Mouse (Mus musculus) G1E (cell line): Measurements from ENCODE around the gene Pde9a. TPM values are rescaled to one million over a fixed set of nuclear protein-coding genes. Genes with fewer than 3 reads are reported as not detected.
A peak's percentile ranks its signal among the peaks of the same experiment; 100 is the strongest.

Experiments used
- ATAC-seq: 2 replicates; pipeline ENCODE4 v1.8.0; 2016; ENCODE audit warnings: mild to moderate bottlenecking; ENCODE audit not compliant: insufficient number of reproducible peaks, poor library complexity, low FRiP score, severe bottlenecking; ENCODE audit errors: extremely low read depth
- DNase-seq: peaks from one replicate; pipeline ENCODE4 v3.0.0; 2012; ENCODE audit warnings: low spot score
- H3K27me3 ChIP-seq: 2 replicates; pipeline ENCODE4 v1.6.1; 2012; ENCODE audit warnings: mild to moderate bottlenecking, low read length, inconsistent platforms; ENCODE audit not compliant: insufficient read depth
- H3K36me3 ChIP-seq: replicated peaks from 2 replicates; pipeline ENCODE3; 2012; ENCODE audit warnings: mild to moderate bottlenecking, inconsistent platforms
- H3K4me1 ChIP-seq: 2 replicates; pipeline ENCODE4 v1.6.1; 2012; ENCODE audit warnings: low read depth, low read length, inconsistent platforms, mixed read lengths; ENCODE audit not compliant: insufficient read depth
- H3K4me3 ChIP-seq: 2 replicates; pipeline ENCODE4 v1.5.1; 2012; ENCODE audit warnings: low read depth, mild to moderate bottlenecking, inconsistent platforms, low read length, moderate library complexity, mixed read lengths
- H3K9me3 ChIP-seq: replicated peaks from 2 replicates; pipeline ENCODE4 v1.6.1; 2012; ENCODE audit warnings: inconsistent platforms
- CTCF ChIP-seq: IDR thresholded peaks from 2 replicates; pipeline ENCODE4 v1.5.1; 2012; ENCODE audit warnings: low read depth, low read length, inconsistent platforms, mixed read lengths
- GATA1 ChIP-seq: IDR thresholded peaks from 2 replicates; pipeline ENCODE4 v1.6.1; 2012; ENCODE audit warnings: borderline replicate concordance, low read length, inconsistent platforms, mixed read lengths
- GATA2 ChIP-seq: IDR thresholded peaks from 2 replicates; pipeline ENCODE4 v1.6.1; 2012; ENCODE audit warnings: low read depth, low read length, inconsistent platforms, borderline replicate concordance
- POLR2AphosphoS5 ChIP-seq: IDR thresholded peaks from 2 replicates; pipeline ENCODE4 v1.6.1; 2012; ENCODE audit warnings: low read depth, low read length, inconsistent platforms; ENCODE audit not compliant: insufficient replicate concordance
- TAL1 ChIP-seq: conservative IDR thresholded peaks from 2 replicates; pipeline ENCODE4 v1.6.1; 2012; ENCODE audit warnings: low read depth, low read length, inconsistent platforms, mixed read lengths
- polyA plus RNA-seq: library from polyadenylated mRNA; stranded (reverse); fragments of >175 nt; gene quantifications from 2 replicates; pipeline ENCODE4 v1.2.3, GENCODE M21; 2012
- total RNA-seq, 2 experiments: library from RNA; stranded (forward) in 1 of 2; stranded (reverse) in 1 of 2; fragments of 200-1000 nt in 1 of 2; fragments of >200 nt in 1 of 2; fragmentation: Nextera tagmentation in 1 of 2; gene quantifications; 2 replicates each; pipeline ENCODE4 v1.2.3; 2014 to 2017

The Pde9a gene
- total and polyA plus RNA-seq, 3 experiments = 0.16 TPM; not detected in 2

GRCm38 (mm10) chr17:31486616-31487198 is 100.7 kb downstream of the Pde9a start:
- DNase-seq = no peak
- Histone ChIP-seq H3K9me3 (no peaks in the 10 kb centered on the region), H3K4me3 (no peak overlapping the region), H3K27me3 (peaks cover 12% of the 10 kb centered on the region), H3K4me1 (no peaks in the 10 kb centered on the region), H3K36me3 (no peaks in the 10 kb centered on the region)
- TF ChIP-seq GATA1 (no peak), TAL1 (no peak)
- no peak for ATAC-seq

DNA sequence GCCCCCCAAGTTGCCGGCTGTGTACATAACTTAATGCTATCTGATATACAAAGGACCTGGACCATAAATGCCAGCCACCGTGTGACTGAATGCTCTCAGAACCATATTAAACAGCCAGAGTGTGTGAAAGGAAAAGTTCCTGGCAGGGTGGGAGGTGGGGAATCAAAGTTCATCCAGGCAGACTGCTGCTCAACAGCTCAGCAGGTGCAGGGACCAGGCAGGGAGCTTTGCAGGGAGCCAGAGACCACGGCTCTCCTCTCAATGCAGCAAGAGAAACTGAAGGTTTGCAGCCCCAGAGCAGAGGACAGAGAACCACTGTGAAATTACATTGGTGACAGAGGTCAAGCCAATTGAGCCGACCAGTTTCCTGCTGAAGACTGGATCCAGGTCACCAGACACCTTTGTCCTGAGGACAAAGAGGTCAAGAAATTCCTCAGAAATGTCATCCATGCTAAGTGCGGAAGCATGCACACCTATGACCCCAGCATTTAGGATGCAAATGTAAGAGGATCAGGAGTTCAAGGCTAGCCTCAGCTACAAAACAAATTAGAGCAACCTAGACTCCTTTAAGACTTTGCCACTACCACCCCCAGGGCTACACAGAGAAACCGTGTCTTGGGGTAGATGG is 101.5 kb downstream of the Pde9a start:
- H3K27me3 ChIP-seq = peaks cover 10% of the 10 kb centered on the region
- TF ChIP-seq CTCF = no peak
- TF ChIP-seq GATA1 = no peak
- no peak for TF ChIP-seq POLR2AphosphoS5
- TF ChIP-seq GATA2 = no peak
- TF ChIP-seq TAL1 = no peak
- DNase-seq = no peak
- H3K36me3 ChIP-seq = no peaks in the 10 kb centered on the region
- H3K9me3 ChIP-seq = no peaks in the 10 kb centered on the region
- H3K4me3 ChIP-seq = no peak overlapping the region
- peaks cover 2% of the 10 kb centered on the region; the same call in 1 of the 2 replicates for H3K4me1 ChIP-seq
- ATAC-seq = no peak

DNA sequence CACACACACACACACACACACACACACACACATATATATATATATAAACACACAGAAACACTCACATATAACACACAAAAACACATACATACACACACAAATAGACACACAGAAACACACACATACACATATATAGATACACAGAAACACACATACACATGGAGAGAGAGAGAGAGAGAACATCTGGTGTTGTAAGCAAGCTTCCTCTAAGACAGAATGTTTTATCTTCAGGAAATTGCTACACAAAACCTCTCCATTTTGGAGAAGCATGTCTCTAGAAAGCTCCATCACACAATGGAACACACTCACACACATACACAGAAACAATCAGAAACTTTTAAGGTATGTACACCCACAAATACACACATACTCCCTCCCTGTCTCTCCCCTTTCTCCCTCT is 105.3 kb downstream of the Pde9a start:
- Histone ChIP-seq H3K27me3 (peaks cover 10% of the 10 kb centered on the region), H3K4me3 (no peak overlapping the region), H3K9me3 (no peaks in the 10 kb centered on the region), H3K36me3 (peaks cover 24% of the 10 kb centered on the region), H3K4me1 (peaks cover 2% of the 10 kb centered on the region; the same call in 1 of the 2 replicates)
- TF ChIP-seq POLR2AphosphoS5 = no peak
- no peak for TF ChIP-seq TAL1
- TF ChIP-seq GATA2 = no peak
- TF ChIP-seq CTCF = no peak
- no peak for TF ChIP-seq GATA1
- no peak for DNase-seq
- ATAC-seq = no peak

DNA sequence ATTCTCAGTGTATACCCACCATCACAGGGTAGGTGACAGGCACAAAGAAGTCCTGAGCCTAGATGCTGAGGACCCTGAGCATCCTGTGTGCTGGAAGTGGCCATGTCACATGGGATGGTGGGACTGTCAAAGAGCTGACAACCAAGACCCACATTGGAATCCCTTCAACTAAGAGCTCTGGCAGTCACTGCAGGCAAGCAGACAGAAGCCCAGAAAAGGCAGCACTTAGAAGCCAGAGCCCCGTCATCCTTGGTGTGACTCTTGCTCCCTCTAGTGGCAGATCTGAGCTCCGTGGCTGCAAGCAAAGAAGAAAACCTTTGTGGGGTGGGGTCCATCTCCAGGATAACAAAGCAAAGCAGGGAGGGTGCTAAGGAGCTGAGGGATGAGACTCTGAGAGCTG is 106.4 kb downstream of the Pde9a start:
- TF ChIP-seq POLR2AphosphoS5 (no peak), CTCF (peak; percentile 81)

GRCm38 (mm10) chr17:31494989-31495388 is 109.0 kb downstream of the Pde9a start:
- TF ChIP-seq POLR2AphosphoS5 = peak; percentile 33; the same call in 1 of the 2 replicates
- no peak for TF ChIP-seq GATA2
- TF ChIP-seq TAL1 = no peak
- TF ChIP-seq GATA1 = no peak
- no peak for TF ChIP-seq CTCF
- DNase-seq (no peak), ATAC-seq (no peak)
- 0 out of 2 replicates have a peak, but pooled peaks cover 3% of the 10 kb centered on the region for H3K27me3 ChIP-seq
- H3K9me3 ChIP-seq = no peaks in the 10 kb centered on the region
- H3K4me3 ChIP-seq = no peak overlapping the region
- H3K4me1 ChIP-seq = peaks cover 6% of the 10 kb centered on the region; the same call in 1 of the 2 replicates
- peaks cover 60% of the 10 kb centered on the region for H3K36me3 ChIP-seq

More for the DNA sequence above, 106.4 kb downstream of the Pde9a start:
- DNase-seq (peak; percentile 55), ATAC-seq (peak; percentile 31; the same call in 1 of the 2 replicates)
- H3K4me1 ChIP-seq = peaks cover 2% of the 10 kb centered on the region; the same call in 1 of the 2 replicates
- H3K36me3 ChIP-seq = peaks cover 34% of the 10 kb centered on the region
- no peaks in the 10 kb centered on the region for H3K9me3 ChIP-seq
- H3K27me3 ChIP-seq = peaks cover 10% of the 10 kb centered on the region
- H3K4me3 ChIP-seq = no peak overlapping the region

- DNase-seq = no peak
- Histone ChIP-seq H3K4me3 (no peak overlapping the region), H3K36me3 (peaks cover 87% of the 10 kb centered on the region), H3K4me1 (peaks cover 11% of the 10 kb centered on the region), H3K27me3 (no peaks in the 10 kb centered on the region), H3K9me3 (no peaks in the 10 kb centered on the region)
- no peak for ATAC-seq
- TF ChIP-seq POLR2AphosphoS5 = no peak
- no peak for TF ChIP-seq TAL1
- no peak for TF ChIP-seq CTCF
- no peak for TF ChIP-seq GATA2
- no peak for TF ChIP-seq GATA1
Measured at GRCm38 (mm10) chr17:31497726-31498125, 111.7 kb downstream of the Pde9a start.
